Mouse (Mus musculus) bone marrow macrophage, adult 2 months (primary cell): Measurements from ENCODE around the gene 0610009B22Rik.
A peak's percentile ranks its signal among the peaks of the same experiment; 100 is the strongest.

ENCODE experiments used
- CTCF ChIP-seq: IDR thresholded peaks from 2 replicates; pipeline ENCODE4 v1.5.1; 2012; ENCODE audit warnings: low read depth, mild to moderate bottlenecking, low read length, moderate library complexity
- POLR2A ChIP-seq: IDR thresholded peaks from 2 replicates; pipeline ENCODE4 v1.6.1; 2012; ENCODE audit warnings: mild to moderate bottlenecking, low read depth, low read length, borderline replicate concordance

GRCm38 (mm10) chr11:51703379-51703998 lies 14.8 kb upstream of the 0610009B22Rik start:
- TF ChIP-seq POLR2A (no peak), CTCF (peak; percentile 54)
